Mouse (Mus musculus): ENCODE data around the gene Wdr63.
A peak's percentile ranks its signal among the peaks of the same experiment; 100 is the strongest.

Gene Wdr63

GRCm38 (mm10) chr3:146107921-146108571 is at the start of gene Wdr63:
TSS of gene Wdr63 (minus strand) at chr3:146108130.
- DNase-seq = peak; percentile 44

- no peak for DNase-seq
Observed at GRCm38 (mm10) chr3:146156811-146157210, 48.9 kb upstream of the Wdr63 start.

GRCm38 (mm10) chr3:146155628-146156576 is 48.0 kb upstream of the Wdr63 start:
- no peak for DNase-seq

- no peak for DNase-seq
Observed at GRCm38 (mm10) chr3:146153862-146154611, 46.1 kb upstream of the Wdr63 start.

GRCm38 (mm10) chr3:146152913-146153312 is 45.0 kb upstream of the Wdr63 start:
- DNase-seq = no peak

GRCm38 (mm10) chr3:146152348-146152747 is 44.4 kb upstream of the Wdr63 start:
- DNase-seq = no peak

- no peak for DNase-seq
Observed at GRCm38 (mm10) chr3:146151755-146152154, 43.8 kb upstream of the Wdr63 start.

GRCm38 (mm10) chr3:146151328-146151727 is 43.4 kb upstream of the Wdr63 start:
- DNase-seq = no peak

GRCm38 (mm10) chr3:146150560-146150959 is 42.6 kb upstream of the Wdr63 start:
- DNase-seq = no peak

- DNase-seq = peak; percentile 9
Observed at GRCm38 (mm10) chr3:146150058-146150400, 42.1 kb upstream of the Wdr63 start.

GRCm38 (mm10) chr3:146149156-146150057 is 41.5 kb upstream of the Wdr63 start, which contains the start of gene Mcoln2:
TSS of gene Mcoln2 (plus strand) at chr3:146149833.
- no peak for DNase-seq

GRCm38 (mm10) chr3:146146131-146146530 is 38.2 kb upstream of the Wdr63 start:
- no peak for DNase-seq

GRCm38 (mm10) chr3:146145501-146145900 is 37.6 kb upstream of the Wdr63 start:
- no peak for DNase-seq

GRCm38 (mm10) chr3:146142523-146142922 is 34.6 kb upstream of the Wdr63 start:
- DNase-seq = no peak

- DNase-seq = no peak
Observed at GRCm38 (mm10) chr3:146140276-146140675, 32.3 kb upstream of the Wdr63 start.

- no peak for DNase-seq
Observed at GRCm38 (mm10) chr3:146136422-146136821, 28.5 kb upstream of the Wdr63 start.

- DNase-seq = no peak
Observed at GRCm38 (mm10) chr3:146135417-146135816, 27.5 kb upstream of the Wdr63 start.

- no peak for DNase-seq
Observed at GRCm38 (mm10) chr3:146134834-146135233, 26.9 kb upstream of the Wdr63 start.

GRCm38 (mm10) chr3:146127205-146127604 is 19.3 kb upstream of the Wdr63 start:
- DNase-seq = no peak

GRCm38 (mm10) chr3:146123464-146123825 is 15.5 kb upstream of the Wdr63 start:
- no peak for DNase-seq

GRCm38 (mm10) chr3:146122807-146123463 is 15.0 kb upstream of the Wdr63 start:
- DNase-seq = no peak

GRCm38 (mm10) chr3:146122125-146122420 is 14.1 kb upstream of the Wdr63 start:
- no peak for DNase-seq
